Mouse (Mus musculus) adrenal gland, postnatal 25 days (tissue): ENCODE measurements at regions not wholly inside any gene's neighbourhood (a gene's known extent, or its start where the extent isn't known, plus 50 kb on each side); places are given as distances from the start of the nearest gene placed in this dataset.

Source experiments
- DNase-seq: peaks from one replicate; pipeline ENCODE4 v3.0.0; 2021; ENCODE audit warnings: mixed read lengths

- no peak for DNase-seq
Measured at GRCm38 (mm10) chr9:52294699-52295098, 126.3 kb upstream of the Zc3h12c start.

DNA sequence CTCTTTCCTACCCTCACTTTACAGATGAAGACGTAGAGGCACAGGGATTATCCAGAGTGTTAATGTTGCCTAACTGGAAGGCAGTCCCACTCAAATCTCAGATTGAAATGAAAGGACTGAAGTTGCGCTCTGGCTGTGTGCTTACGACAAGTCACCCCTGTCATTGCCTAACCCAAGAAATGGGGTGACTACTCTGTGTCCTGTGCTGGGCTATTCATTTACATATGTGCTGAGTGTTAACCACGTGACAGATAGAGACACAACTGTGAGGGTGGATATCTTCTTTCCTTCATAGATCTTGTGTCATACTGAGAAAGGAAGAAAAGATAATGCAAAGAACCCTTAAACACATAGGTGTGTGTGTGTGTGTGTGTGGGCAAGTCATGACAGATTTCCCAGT lies 120.7 kb upstream of the Zc3h12c start:
- DNase-seq = no peak

DNA sequence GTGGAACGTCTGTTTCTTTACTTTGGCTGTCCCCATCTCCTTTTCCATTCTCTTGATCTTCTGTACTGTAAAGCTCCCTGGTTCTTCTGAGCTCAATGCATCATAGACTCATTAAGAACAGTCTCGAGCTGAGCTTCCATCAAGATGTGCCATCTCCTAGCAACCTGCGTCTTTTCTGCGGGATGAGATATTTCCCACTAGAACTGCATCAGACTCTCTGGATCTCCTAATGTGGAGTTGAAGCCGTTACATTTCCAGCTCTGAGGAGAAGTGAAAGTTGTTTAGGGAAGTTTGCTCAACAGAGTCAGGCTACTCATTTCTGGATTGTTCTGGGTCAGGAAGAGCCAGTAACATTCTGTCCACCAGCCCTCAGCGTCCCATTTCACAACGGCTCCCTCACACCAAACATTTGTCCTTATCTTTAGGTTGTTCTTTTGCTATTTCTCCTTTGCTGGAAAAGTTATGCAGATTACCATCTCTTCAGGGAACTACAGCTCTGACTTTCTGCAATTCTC lies 119.4 kb upstream of the Zc3h12c start:
- no peak for DNase-seq

- peak; percentile 38 for DNase-seq
Measured at GRCm38 (mm10) chr9:52287246-52287651, 118.9 kb upstream of the Zc3h12c start.

DNA sequence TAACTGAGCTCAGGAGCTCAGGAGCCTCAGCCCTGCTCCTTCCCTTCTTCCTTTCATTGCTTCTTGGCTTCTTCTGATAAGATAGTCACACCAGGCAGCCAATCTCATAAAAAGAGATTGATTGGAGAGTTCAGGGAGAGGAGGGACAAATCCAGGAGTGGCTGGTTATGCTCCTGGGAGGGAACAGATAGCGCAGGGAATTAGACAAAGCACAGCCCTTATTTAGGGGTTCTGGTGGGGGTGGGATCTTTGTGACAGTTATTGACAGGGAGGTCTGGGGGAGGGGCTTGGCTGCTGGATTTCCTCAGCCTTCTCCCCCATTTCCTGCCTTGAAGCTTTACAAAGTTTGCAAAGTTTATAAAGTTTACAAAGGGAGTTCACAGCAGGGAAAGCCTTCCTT lies 117.7 kb upstream of the Zc3h12c start:
- no peak for DNase-seq

DNA sequence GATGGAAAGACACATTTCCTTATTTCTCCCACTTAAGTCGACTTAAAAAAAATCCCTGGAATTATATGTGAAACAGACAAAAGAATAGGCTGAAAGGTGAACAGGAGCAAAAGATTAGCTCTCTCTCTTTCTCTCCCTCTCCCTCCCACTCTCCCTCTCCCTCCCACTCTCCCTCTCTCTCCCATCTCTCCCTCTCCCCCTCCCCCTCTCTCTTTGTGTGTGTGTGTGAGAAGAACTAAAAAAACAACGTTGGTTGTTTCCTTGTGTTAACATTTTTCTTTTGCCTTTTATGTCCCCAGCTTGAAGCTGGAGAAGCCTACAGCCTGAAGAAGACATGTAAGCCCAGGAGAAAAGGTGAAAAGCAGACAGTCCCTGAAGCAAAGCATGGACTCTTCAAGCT lies 115.2 kb upstream of the Zc3h12c start:
- no peak for DNase-seq

GRCm38 (mm10) chr9:52280995-52281394 lies 112.6 kb upstream of the Zc3h12c start:
- no peak for DNase-seq

- DNase-seq = no peak
Measured at GRCm38 (mm10) chr9:52280556-52280955, 112.2 kb upstream of the Zc3h12c start.

- no peak for DNase-seq
Measured at GRCm38 (mm10) chr9:52278701-52279023, 110.3 kb upstream of the Zc3h12c start.

DNA sequence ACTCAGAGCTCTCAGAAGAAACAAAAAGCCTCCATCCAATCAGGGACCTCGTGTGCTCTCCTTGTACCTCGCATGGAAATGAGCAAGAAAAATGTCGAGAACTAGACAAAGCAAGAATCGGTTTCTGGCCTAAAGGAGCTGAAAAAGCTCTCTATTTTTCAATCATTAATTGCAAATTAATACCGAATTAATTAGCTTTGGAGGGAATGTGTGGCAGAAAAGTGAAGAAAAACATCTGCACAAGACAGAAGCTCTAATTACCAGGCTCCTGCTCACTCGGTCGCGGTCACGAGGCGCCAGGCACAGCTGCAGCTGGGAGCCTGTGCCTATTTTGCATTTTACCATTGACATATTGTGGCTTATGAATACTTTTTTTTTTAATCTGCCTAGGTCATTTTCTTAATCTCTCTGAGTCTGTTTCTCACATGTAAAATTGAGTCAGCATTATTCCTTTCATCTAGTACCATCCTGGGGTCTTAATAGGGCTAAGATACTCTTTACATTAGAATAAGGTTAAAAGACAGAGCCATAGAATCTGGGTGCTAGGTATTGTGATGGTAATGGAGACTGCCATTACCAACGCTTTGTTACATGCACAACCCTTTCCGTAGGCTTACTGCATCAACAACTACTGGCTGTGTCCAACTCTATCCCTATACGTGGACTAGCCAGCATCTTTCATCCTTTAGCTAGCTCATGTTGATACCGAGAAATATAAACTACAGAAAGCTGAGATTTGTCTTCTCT lies 109.8 kb upstream of the Zc3h12c start:
- no peak for DNase-seq

GRCm38 (mm10) chr9:52273994-52274393 lies 105.6 kb upstream of the Zc3h12c start:
- DNase-seq = no peak

GRCm38 (mm10) chr9:52272668-52273067 lies 104.3 kb upstream of the Zc3h12c start:
- DNase-seq = no peak

DNA sequence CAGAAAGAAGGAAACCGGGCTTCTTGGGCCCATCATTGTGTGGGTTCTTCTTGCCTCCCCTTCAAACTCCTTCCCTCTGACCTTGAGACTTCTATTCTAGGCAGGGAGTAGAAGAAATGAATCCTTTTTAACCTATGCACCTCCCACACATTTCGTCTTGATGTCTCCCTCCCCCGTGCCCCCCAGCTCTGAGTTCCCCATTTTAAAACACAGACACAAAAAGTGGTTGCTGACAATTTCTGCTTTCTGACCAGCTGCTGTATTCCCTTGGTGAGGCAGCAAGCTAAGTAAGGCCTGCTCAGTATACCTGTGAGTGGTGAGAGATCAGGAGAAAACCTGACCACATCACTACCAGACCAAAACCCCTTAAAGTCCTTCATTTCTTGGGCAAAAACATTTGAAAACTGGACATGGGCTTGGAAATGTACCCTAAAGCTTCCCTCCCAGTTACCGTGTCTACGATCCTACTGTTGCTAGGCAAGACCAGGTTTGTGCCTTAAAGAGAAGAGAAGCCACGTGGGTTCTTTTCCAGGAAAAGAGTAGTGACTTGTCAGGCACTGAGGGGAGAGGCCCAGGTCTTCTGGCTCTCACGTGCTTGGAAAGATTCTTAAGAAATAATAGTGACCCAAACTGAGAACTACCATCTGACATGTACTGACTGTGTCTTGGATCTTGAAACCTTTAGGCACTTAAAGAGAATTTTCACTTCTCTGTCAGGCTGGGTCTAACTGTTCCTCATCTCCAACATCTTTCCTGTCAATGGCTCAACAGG lies 103.2 kb upstream of the Zc3h12c start:
- DNase-seq = no peak

- DNase-seq = no peak
Measured at GRCm38 (mm10) chr9:52261538-52261937, 93.2 kb upstream of the Zc3h12c start.

- no peak for DNase-seq
Measured at GRCm38 (mm10) chr9:52259459-52259858, 91.1 kb upstream of the Zc3h12c start.

- DNase-seq = no peak
Measured at GRCm38 (mm10) chr9:52255692-52256091, 87.3 kb upstream of the Zc3h12c start.

DNA sequence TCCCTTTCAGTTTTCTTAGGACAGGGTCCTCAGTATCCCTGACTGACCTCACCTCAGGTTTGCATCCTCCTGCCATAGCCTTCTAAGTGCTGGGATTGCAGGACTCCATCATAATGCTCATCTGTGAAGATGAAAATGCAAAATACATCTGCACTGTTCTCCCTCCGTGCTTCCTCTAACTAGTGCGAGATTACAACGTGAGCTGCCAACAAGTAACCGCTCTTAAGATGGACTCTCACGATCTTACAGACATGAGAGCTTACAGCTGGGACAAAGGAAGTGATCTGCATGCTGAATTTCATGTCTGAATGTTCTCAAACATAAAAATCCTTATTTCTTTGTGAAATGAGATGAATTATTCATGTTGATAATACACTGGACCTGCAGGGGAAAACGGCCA lies 86.1 kb upstream of the Zc3h12c start:
- no peak for DNase-seq

DNA sequence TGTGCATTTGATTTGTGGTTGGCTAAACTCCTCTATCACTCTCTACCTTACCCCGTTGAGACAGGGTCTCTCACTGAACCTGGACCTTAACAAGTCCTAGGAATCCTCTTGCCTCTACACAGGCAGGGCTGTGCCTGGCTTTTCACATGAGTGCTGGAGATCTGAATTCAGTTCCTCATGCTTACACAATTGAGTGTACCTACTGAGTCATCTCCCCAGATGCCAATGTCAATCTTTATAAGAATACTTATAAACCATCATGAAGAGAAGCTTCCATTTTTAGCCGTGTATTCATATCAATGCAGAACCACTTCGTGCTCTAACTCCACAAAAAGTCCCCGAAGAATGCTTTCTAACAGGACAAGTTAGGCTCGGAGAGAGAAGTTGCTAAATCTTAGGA lies 83.1 kb upstream of the Zc3h12c start:
- no peak for DNase-seq

DNA sequence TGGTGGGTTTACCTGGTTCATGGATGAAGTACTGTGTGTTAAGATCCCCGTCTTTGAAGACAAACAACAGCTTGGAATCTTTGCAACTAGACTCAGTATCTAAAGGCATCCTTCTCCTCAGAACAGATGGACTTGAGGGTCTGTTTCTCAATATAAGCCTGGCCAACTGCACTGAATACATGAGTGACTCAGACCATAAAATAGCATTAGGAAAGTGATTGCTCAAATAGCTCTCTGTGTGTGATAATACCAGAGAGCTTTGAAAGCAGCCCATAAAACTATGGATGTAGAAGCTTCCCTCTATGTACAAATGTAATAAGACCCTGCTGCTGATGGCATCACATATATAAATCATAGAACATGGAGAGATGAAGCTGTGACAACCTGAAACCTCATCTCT lies 78.3 kb upstream of the Zc3h12c start:
- no peak for DNase-seq

DNA sequence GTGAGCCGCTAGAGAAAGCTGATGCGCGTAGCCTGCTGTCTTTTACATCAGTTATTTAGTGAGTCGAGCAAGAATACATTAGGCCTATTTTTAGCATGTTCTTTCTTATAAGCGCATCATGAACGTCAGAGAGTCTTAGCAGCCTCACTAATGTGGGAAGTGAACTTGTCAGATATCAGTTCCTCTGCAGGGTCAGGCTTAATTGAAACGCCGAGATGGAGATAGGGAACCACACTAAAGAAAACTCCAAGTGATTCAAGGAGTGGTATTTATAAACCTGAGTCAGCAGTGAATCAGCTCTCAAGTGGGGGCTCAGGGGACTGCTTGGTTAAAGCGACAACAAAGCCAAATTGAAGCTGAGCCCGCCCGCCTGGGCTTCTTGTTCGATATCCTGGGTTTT lies 75.7 kb upstream of the Zc3h12c start:
- no peak for DNase-seq

GRCm38 (mm10) chr9:52243032-52243431 lies 74.7 kb upstream of the Zc3h12c start:
- no peak for DNase-seq

DNA sequence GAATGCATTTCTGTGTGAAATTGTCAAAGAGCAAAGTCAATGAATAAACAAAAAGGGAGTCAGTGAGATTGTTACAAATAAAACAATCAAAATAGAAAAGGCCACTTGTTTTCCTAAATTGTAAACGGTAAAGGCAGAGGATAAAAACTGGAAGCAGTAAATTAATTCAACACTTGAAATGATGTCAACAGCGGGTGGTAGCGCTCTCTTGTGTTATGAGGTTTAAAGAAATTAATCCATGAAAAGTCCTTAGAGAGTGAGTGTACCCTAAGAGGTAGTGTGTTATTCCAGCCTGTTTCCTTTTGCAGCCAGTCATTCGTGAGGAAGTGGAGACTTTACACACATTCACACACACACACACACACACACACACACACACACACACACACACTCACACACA lies 73.2 kb upstream of the Zc3h12c start:
- DNase-seq = no peak

- no peak for DNase-seq
Measured at GRCm38 (mm10) chr9:52240585-52241320, 72.4 kb upstream of the Zc3h12c start.
